Mouse (Mus musculus): ENCODE measurements around the gene Arhgef19. TPM values are rescaled to one million over a fixed set of nuclear protein-coding genes. Genes with fewer than 3 reads are reported as not detected.

Arhgef19 gene
- total and polyA plus RNA-seq, 3 experiments, result 0.78 TPM; not detected in 2

DNA sequence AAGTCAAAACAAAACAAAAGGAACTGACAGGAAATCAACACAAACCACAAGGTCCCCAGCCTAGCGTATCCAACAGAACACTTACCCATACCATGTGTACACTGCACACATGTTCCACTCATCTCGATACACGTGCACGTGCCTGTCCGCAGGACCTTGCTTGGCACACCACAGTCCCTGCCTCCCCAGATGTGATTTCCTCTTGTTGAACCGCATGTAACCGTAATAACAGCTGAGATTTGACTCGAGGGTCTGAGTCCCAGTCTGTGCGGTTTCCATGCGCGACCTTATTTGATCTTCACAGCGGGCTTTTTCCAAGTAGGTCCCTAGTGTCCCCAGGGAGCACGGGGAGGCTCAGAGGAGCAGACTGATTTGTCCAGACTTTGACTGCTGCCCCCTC is 60.1 kb downstream of the Arhgef19 start:
- H3K9ac ChIP-seq (ENCODE audit: control insufficient read depth, low read depth, low read length, poor library complexity, severe bottlenecking), result no peak overlapping the region
- TF ChIP-seq RAD21 (IDR thresholded peaks at IDR 0.05; ENCODE audit: low read depth, low read length), result no peak
- TF ChIP-seq MXI1 (IDR thresholded peaks at IDR 0.05; ENCODE audit: low read depth, low read length), result no peak
- peaks cover 0 to 2% of the 10 kb centered on the region in 2 experiments; a peak in 1 of 4 replicates for H3K27me3 ChIP-seq (ENCODE audit: control insufficient read depth in 1 of 2, insufficient read depth in 2 of 2, low read length in 2 of 2)
- no peaks in the 10 kb centered on the region for H3K4me1 ChIP-seq (ENCODE audit: control insufficient read depth in 1 of 2, insufficient read depth in 2 of 2, low read length in 2 of 2)
- no peaks in the 10 kb centered on the region for H3K36me3 ChIP-seq (ENCODE audit: control insufficient read depth in 1 of 2, insufficient read depth in 2 of 2, low read length in 2 of 2)
- no peak overlapping the region for H3K27ac ChIP-seq (ENCODE audit: control insufficient read depth, low read depth, low read length)
- H3K79me2 ChIP-seq (ENCODE audit: control insufficient read depth, insufficient read depth, low read length, poor library complexity), result no peaks in the 10 kb centered on the region
- DNase-seq (ENCODE audit: low read depth, low spot score), result no peak
- no peaks in the 10 kb centered on the region for H3K9me3 ChIP-seq (replicated peaks; ENCODE audit: insufficient read depth, low read length)
- H3K4me3 ChIP-seq (ENCODE audit: control insufficient read depth in 1 of 2, insufficient read depth in 1 of 2, low read depth in 2 of 2, low read length in 2 of 2), result no peak overlapping the region

DNA sequence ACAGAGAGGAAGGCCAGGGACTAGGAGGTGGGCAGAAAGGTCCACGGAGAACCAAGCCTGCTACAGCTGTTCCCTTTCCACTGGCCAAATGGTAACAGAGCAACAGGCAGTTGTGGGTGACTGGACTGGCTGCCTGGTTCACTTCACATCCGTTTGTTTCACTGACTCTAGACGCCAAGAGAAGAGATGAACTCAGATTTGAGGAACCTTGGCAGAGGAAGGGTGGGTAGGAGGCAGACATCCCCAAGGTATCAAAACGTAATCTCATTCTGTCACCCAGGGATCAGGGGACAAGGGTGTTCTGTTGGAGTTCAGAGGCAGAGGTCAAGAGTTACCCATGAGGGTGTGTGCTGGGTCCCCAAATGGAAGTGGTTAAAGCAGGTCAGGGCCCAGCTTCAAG is 60.9 kb downstream of the Arhgef19 start:
- H3K9ac ChIP-seq (ENCODE audit: control insufficient read depth, low read depth, low read length, poor library complexity, severe bottlenecking), result no peak overlapping the region
- no peaks in the 10 kb centered on the region for H3K4me1 ChIP-seq (ENCODE audit: control insufficient read depth in 1 of 2, insufficient read depth in 2 of 2, low read length in 2 of 2)
- no peaks in the 10 kb centered on the region for H3K36me3 ChIP-seq (ENCODE audit: control insufficient read depth in 1 of 2, insufficient read depth in 2 of 2, low read length in 2 of 2)
- TF ChIP-seq ZNF384 (IDR thresholded peaks at IDR 0.05; ENCODE audit: low read depth, low read length) (no peak), CHD2 (IDR thresholded peaks at IDR 0.05; ENCODE audit: low read length) (no peak), NRF1 (IDR thresholded peaks at IDR 0.05; ENCODE audit: insufficient read depth, low read depth, low read length, poor library complexity, severe bottlenecking) (no peak), MXI1 (IDR thresholded peaks at IDR 0.05; ENCODE audit: low read depth, low read length) (no peak), ELF1 (IDR thresholded peaks at IDR 0.05; ENCODE audit: low read depth, low read length) (no peak), MYB (IDR thresholded peaks at IDR 0.05; ENCODE audit: low read depth, low read length) (no peak), USF2 (IDR thresholded peaks at IDR 0.05; ENCODE audit: borderline replicate concordance in 1 of 2, insufficient read depth in 1 of 2, low read depth in 1 of 2, low read length in 2 of 2) (no peak), MAFK (IDR thresholded peaks at IDR 0.05; ENCODE audit: borderline replicate concordance, low read depth, low read length) (no peak), CHD1 (IDR thresholded peaks at IDR 0.05; ENCODE audit: low read depth, low read length) (no peak), POLR2AphosphoS2 (IDR thresholded peaks at IDR 0.05; ENCODE audit: low read length) (no peak), POLR2A (IDR thresholded peaks at IDR 0.05; ENCODE audit: control insufficient read depth in 1 of 2, insufficient read depth in 1 of 2, low read depth in 1 of 2, low read length in 2 of 2, poor library complexity in 1 of 2) (no peak), TBP (IDR thresholded peaks at IDR 0.05; ENCODE audit: low read depth, low read length) (no peak), NELFE (IDR thresholded peaks at IDR 0.05; ENCODE audit: low read depth, low read length) (no peak), CTCF (IDR thresholded peaks at IDR 0.05 in 2 of 3, conservative IDR thresholded peaks at IDR 0.05 in 1 of 3; ENCODE audit: control insufficient read depth in 1 of 3, insufficient read depth in 1 of 3, low read depth in 2 of 3, low read length in 3 of 3, poor library complexity in 1 of 3, severe bottlenecking in 1 of 3) (no peak), ZMIZ1 (IDR thresholded peaks at IDR 0.05; ENCODE audit: low read depth, low read length) (no peak), ETS1 (IDR thresholded peaks at IDR 0.05; ENCODE audit: low read depth, low read length) (no peak)
- no peak overlapping the region for H3K4me3 ChIP-seq (ENCODE audit: control insufficient read depth in 1 of 2, insufficient read depth in 1 of 2, low read depth in 2 of 2, low read length in 2 of 2)
- H3K27me3 ChIP-seq (ENCODE audit: control insufficient read depth in 1 of 2, insufficient read depth in 2 of 2, low read length in 2 of 2), result peaks cover 0 to 2% of the 10 kb centered on the region in 2 experiments; a peak in 1 of 4 replicates
- H3K9me3 ChIP-seq (replicated peaks; ENCODE audit: insufficient read depth, low read length), result no peaks in the 10 kb centered on the region
- H3K27ac ChIP-seq (ENCODE audit: control insufficient read depth, low read depth, low read length), result no peak overlapping the region
- no peaks in the 10 kb centered on the region for H3K79me2 ChIP-seq (ENCODE audit: control insufficient read depth, insufficient read depth, low read length, poor library complexity)
- DNase-seq (ENCODE audit: low read depth, low spot score), result no peak
